Mouse (Mus musculus): ENCODE measurements at regions not wholly inside any gene's neighbourhood (a gene's known extent, or its start where the extent isn't known, plus 50 kb on each side); places are given as distances from the start of the nearest gene placed in this dataset.
"Not testable (repeated sequence)": the region's sequence is repeated elsewhere in the genome, so short reads cannot be mapped to it uniquely, and the experiment has no call there.

DNA sequence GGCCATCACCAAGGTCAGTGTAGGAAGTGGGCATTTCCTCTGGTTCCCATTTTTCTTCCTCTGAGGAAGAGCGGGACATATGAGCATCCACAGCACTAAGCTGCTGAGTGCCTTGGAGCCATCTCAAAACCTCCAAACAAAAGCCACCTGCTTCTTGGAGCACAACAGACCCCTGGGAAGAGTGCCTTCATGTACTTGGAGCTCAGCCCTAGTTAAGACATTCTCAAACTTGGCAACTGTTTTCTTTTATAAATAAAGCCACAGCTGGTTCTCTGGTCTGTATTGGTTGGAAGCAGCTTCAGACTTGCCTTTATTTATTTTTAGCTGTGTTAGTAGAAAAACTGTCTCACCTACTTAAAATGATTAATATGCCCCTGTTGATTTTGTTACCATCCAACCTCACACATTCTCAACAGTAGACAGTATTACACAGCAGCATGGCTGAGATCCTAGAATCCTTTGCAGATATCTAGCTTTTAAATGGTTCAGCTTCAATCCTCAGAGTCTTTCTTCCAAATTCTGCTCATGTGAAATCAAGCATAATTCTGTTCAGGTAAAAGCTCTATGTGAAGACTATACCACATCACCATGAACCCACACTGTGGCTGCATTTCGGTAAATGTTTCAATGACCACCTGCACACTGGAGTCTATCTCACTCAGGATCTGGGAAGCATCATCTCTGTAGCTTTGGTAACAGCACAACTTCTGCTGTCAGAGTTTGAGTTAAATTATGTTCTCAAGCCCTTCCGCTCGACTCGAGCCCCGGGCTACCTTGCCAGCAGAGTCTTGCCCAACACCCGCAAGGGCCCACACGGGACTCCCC, 186.4 kb upstream of the Rarb start:
- no peaks in the 10 kb centered on the region for H3K27me3 ChIP-seq (ENCODE audit: control insufficient read depth, insufficient read depth, low read length)
- H3K9ac ChIP-seq (replicated peaks): no peak overlapping the region
- H3K4me1 ChIP-seq (replicated peaks; ENCODE audit: control insufficient read depth in 2 of 2, insufficient read depth in 2 of 2, low read length in 1 of 2): no peaks in the 10 kb centered on the region
- no peak overlapping the region for H3K4me3 ChIP-seq (ENCODE audit: insufficient read depth in 1 of 2, low read depth in 2 of 2, low read length in 2 of 2)
- no peak overlapping the region for H3K27ac ChIP-seq
- DNase-seq (ENCODE audit: low read depth in 3 of 3, low spot score in 3 of 3) (no peak), ATAC-seq (ENCODE audit: insufficient read depth) (no peak)
- no peaks in the 10 kb centered on the region for H3K36me3 ChIP-seq (replicated peaks; ENCODE audit: control insufficient read depth, insufficient read depth, low read depth)
- TF ChIP-seq CTCF (IDR thresholded peaks at IDR 0.05; ENCODE audit: low read depth) (no peak), EP300 (IDR thresholded peaks at IDR 0.05; ENCODE audit: low read depth) (no peak)
- H3K9me3 ChIP-seq (ENCODE audit: control insufficient read depth, low read length): no peaks in the 10 kb centered on the region
- H3K4me2 ChIP-seq (ENCODE audit: low read depth): no peak overlapping the region
- 76% methylated on average over 8 of the region's 8 CpGs for WGBS (ENCODE audit: insufficient replicate concordance)

DNA sequence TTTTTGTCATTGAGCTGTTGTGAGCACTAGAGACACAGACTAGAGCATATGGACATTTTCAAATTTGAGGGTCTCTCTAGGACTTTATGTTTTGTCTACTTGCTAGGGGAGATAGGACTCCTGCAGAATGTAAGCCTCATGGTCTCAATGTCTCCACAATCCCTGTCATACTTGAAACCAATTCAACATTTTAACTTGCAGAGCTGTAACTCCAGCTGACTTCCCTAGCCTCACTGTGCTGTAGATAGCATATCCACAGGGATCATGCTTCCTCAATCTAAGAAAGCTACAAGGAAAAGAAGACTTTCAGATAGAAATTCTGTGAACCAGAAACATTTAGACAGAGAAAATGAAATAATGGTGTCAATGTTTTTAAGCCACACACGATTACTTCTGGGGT, 185.8 kb upstream of the Rarb start:
- Histone ChIP-seq H3K4me2 (ENCODE audit: low read depth) (no peak overlapping the region), H3K36me3 (replicated peaks; ENCODE audit: control insufficient read depth, insufficient read depth, low read depth) (no peaks in the 10 kb centered on the region), H3K9me3 (ENCODE audit: control insufficient read depth, low read length) (no peaks in the 10 kb centered on the region), H3K9ac (replicated peaks) (no peak overlapping the region), H3K27ac (no peak overlapping the region), H3K4me3 (ENCODE audit: insufficient read depth in 1 of 2, low read depth in 2 of 2, low read length in 2 of 2) (no peak overlapping the region), H3K4me1 (replicated peaks; ENCODE audit: control insufficient read depth in 2 of 2, insufficient read depth in 2 of 2, low read length in 1 of 2) (no peaks in the 10 kb centered on the region), H3K27me3 (ENCODE audit: control insufficient read depth, insufficient read depth, low read length) (no peaks in the 10 kb centered on the region)
- TF ChIP-seq EP300 (IDR thresholded peaks at IDR 0.05; ENCODE audit: low read depth) (no peak), CTCF (IDR thresholded peaks at IDR 0.05; ENCODE audit: low read depth) (no peak)
- 68% methylated on average over 1 of the region's 1 CpGs for WGBS (ENCODE audit: insufficient replicate concordance)
- ATAC-seq (ENCODE audit: insufficient read depth) (no peak), DNase-seq (ENCODE audit: low read depth in 3 of 3, low spot score in 3 of 3) (no peak)

DNA sequence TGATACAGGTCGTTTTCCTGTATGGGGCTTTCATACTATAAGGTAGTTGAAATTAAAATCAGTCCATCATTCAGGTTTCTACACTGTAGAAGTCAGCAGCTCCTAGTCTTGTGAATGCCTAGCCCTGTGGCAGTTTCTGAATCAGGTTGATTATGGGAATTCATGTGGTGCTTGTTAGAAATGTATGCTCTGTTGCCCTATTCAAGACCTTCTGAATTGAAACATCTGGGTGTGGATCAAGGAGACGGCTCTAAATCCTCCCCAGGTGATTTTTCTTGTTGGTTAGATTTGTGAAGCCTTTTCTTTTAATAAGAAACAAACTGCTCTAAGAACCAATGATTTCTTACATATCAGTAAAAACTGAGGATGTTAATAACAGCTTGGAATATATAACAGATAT, 177.8 kb upstream of the Rarb start:
- Histone ChIP-seq H3K4me2 (ENCODE audit: low read depth) (no peak overlapping the region), H3K4me3 (ENCODE audit: insufficient read depth in 1 of 2, low read depth in 2 of 2, low read length in 2 of 2) (no peak overlapping the region), H3K27me3 (ENCODE audit: control insufficient read depth, insufficient read depth, low read length) (no peaks in the 10 kb centered on the region), H3K9ac (replicated peaks) (no peak overlapping the region), H3K4me1 (replicated peaks; ENCODE audit: control insufficient read depth in 2 of 2, insufficient read depth in 2 of 2, low read length in 1 of 2) (no peaks in the 10 kb centered on the region), H3K27ac (no peak overlapping the region), H3K36me3 (replicated peaks; ENCODE audit: control insufficient read depth, insufficient read depth, low read depth) (no peaks in the 10 kb centered on the region), H3K9me3 (ENCODE audit: control insufficient read depth, low read length) (no peaks in the 10 kb centered on the region)
- ATAC-seq (ENCODE audit: insufficient read depth): no peak
- no peak for TF ChIP-seq CTCF (IDR thresholded peaks at IDR 0.05; ENCODE audit: low read depth)
- no peak for TF ChIP-seq EP300 (IDR thresholded peaks at IDR 0.05; ENCODE audit: low read depth)
- WGBS (ENCODE audit: insufficient replicate concordance): 49% methylated on average over 2 of the region's 2 CpGs
- no peak for DNase-seq (ENCODE audit: low read depth in 3 of 3, low spot score in 3 of 3)

DNA sequence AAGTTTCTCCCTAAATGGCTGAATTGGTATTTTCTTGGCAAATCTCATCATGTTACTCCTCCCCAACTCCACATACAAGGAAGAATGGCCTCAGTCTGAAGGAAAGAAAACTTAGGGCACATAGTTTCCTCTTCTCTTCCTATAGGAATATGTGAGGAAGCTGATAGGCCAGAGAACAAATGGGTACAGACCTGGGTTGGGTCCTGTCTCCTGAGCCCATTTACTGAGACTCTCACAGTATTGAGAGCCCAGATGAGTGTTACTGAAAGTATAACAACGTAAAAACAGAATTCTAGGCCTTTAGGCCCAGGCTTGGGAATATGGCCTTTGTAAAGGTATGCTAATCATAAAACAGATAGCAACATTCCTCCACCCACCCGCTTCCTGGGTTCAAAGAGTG, 152.0 kb upstream of the Rarb start:
- not testable (repeated sequence) for H3K4me3 ChIP-seq (ENCODE audit: insufficient read depth in 1 of 2, low read depth in 2 of 2, low read length in 2 of 2); H3K9me3 ChIP-seq (ENCODE audit: control insufficient read depth, low read length); H3K27ac ChIP-seq; ATAC-seq (ENCODE audit: insufficient read depth); H3K4me1 ChIP-seq (replicated peaks; ENCODE audit: control insufficient read depth in 2 of 2, insufficient read depth in 2 of 2, low read length in 1 of 2); H3K36me3 ChIP-seq (replicated peaks; ENCODE audit: control insufficient read depth, insufficient read depth, low read depth); DNase-seq (ENCODE audit: low read depth in 3 of 3, low spot score in 3 of 3); H3K4me2 ChIP-seq (ENCODE audit: low read depth); H3K9ac ChIP-seq (replicated peaks); H3K27me3 ChIP-seq (ENCODE audit: control insufficient read depth, insufficient read depth, low read length)
- WGBS (ENCODE audit: insufficient replicate concordance): 48% methylated on average over 2 of the region's 2 CpGs

DNA sequence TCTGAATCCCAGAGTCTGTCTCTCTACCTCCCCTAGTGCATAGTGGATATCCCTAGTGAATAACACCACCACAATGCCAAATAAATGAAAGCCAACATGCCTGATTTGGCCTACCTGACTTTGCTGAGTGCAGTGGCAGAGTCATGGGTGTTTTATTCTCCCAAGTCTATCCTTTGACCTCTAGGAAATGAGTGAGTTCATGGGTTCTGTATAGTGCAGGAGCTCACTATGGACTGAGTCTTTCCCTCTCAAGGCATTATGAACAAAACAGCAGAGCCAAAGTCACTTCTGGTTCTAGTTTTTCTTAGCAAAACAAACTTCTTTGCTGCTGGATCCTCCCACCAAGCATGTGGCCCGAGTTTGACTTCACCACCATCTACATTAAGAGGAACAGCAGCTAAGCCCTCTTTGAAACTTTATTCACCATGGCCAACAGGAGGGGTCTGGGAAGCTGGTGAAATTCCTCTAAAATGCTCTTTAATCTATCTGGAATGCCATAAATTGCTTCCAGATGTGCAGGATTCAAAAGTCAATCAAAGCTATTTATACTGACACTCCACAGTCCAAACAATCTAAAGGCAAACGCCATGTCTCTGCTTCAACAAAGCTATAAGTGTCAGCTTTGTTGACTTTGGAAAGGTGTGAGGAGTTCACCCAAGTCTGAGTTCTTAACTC, 145.9 kb upstream of the Rarb start:
- no peak for ATAC-seq (ENCODE audit: insufficient read depth)
- no peak overlapping the region for H3K4me3 ChIP-seq (ENCODE audit: insufficient read depth in 1 of 2, low read depth in 2 of 2, low read length in 2 of 2)
- TF ChIP-seq EP300 (IDR thresholded peaks at IDR 0.05; ENCODE audit: low read depth) (no peak), CTCF (IDR thresholded peaks at IDR 0.05; ENCODE audit: low read depth) (no peak)

More for the DNA sequence above, 145.9 kb upstream of the Rarb start:
- no peaks in the 10 kb centered on the region for H3K9me3 ChIP-seq (ENCODE audit: control insufficient read depth, low read length)
- H3K4me2 ChIP-seq (ENCODE audit: low read depth): no peak overlapping the region
- no peaks in the 10 kb centered on the region for H3K4me1 ChIP-seq (replicated peaks; ENCODE audit: control insufficient read depth in 2 of 2, insufficient read depth in 2 of 2, low read length in 1 of 2)
- 44% methylated on average over 2 of the region's 2 CpGs for WGBS (ENCODE audit: insufficient replicate concordance)
- DNase-seq (ENCODE audit: low read depth in 3 of 3, low spot score in 3 of 3): no peak
- no peaks in the 10 kb centered on the region for H3K27me3 ChIP-seq (ENCODE audit: control insufficient read depth, insufficient read depth, low read length)
- H3K36me3 ChIP-seq (replicated peaks; ENCODE audit: control insufficient read depth, insufficient read depth, low read depth): no peaks in the 10 kb centered on the region
- no peak overlapping the region for H3K27ac ChIP-seq
- no peak overlapping the region for H3K9ac ChIP-seq (replicated peaks)
